Mouse (Mus musculus) C2C12 (cell line): ENCODE measurements at regions not wholly inside any gene's neighbourhood (a gene's known extent, or its start where the extent isn't known, plus 50 kb on each side); places are given as distances from the start of the nearest gene placed in this dataset.

Experiments
- H3K27me3 ChIP-seq: one replicate; pipeline ENCODE4 v1.6.1; 2011; ENCODE audit not compliant: control insufficient read depth, insufficient read depth, insufficient read length
- H3K36me3 ChIP-seq: one replicate; pipeline ENCODE4 v1.6.1; 2011; ENCODE audit not compliant: control insufficient read depth, insufficient read depth
- H3K4me3 ChIP-seq: one replicate; pipeline ENCODE4 v1.5.1; 2011; ENCODE audit warnings: mild to moderate bottlenecking, control low read depth; ENCODE audit not compliant: poor library complexity, insufficient read depth, severe bottlenecking
- H3K79me2 ChIP-seq: one replicate; pipeline ENCODE4 v1.6.1; 2011; ENCODE audit not compliant: control insufficient read depth, insufficient read depth
- H3K79me3 ChIP-seq: one replicate; pipeline ENCODE4 v1.6.1; 2011; ENCODE audit warnings: low read depth, control low read depth
- H3ac ChIP-seq: one replicate; pipeline ENCODE3; 2011; ENCODE audit warnings: low read depth; ENCODE audit not compliant: control insufficient read depth, insufficient read length
- CEBPB ChIP-seq: IDR thresholded peaks from one replicate; pipeline ENCODE4 v1.6.1; 2011; ENCODE audit warnings: low read depth, mild to moderate bottlenecking, control low read depth, moderate library complexity
- CTCF ChIP-seq: IDR thresholded peaks from one replicate; pipeline ENCODE4 v1.5.1; 2011; ENCODE audit not compliant: control insufficient read depth, insufficient read depth, insufficient read length
- FOSL1 ChIP-seq: IDR thresholded peaks from one replicate; pipeline ENCODE4 v1.8.0; 2011; ENCODE audit warnings: mild to moderate bottlenecking, low read length; ENCODE audit not compliant: poor library complexity, insufficient read depth, severe bottlenecking
- MAX ChIP-seq: IDR thresholded peaks from one replicate; pipeline ENCODE4 v1.6.1; 2011; ENCODE audit warnings: mild to moderate bottlenecking, control low read depth
- MYOD1 ChIP-seq: IDR thresholded peaks from one replicate; pipeline ENCODE4 v1.6.1; 2011; ENCODE audit warnings: low read depth; ENCODE audit not compliant: control insufficient read depth, insufficient read length
- MYOG ChIP-seq: IDR thresholded peaks from one replicate; pipeline ENCODE4 v1.6.1; 2011; ENCODE audit not compliant: control insufficient read depth, insufficient read length; ENCODE audit errors: extremely low read depth
- USF1 ChIP-seq: IDR thresholded peaks from one replicate; pipeline ENCODE4 v1.6.1; 2011; ENCODE audit warnings: low read depth, mild to moderate bottlenecking, control low read depth, moderate library complexity

DNA sequence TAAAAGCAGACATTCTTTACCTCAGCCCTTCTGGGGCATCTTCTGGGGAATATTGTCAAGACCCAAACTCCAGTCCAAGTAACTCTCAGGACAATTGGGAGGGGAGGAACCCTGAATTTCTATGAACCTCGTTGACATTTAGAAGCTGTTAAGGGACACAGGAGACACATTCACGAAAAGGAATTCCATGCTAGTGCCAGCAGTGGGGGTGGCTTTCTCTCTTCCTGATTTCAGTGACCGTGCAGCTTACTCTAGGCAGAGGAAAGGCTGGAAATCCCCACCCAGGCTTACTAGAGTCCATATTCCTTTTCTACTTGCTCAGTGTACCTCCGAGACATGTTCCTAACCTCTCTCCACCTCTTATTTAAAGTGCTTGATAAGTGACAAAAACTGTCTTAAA is 239.9 kb upstream of the Tgfbr2 start:
- H3K79me3 ChIP-seq, result no peaks in the 10 kb centered on the region
- no peaks in the 10 kb centered on the region for H3K27me3 ChIP-seq

GRCm38 (mm10) chr9:116411067-116411466 is 235.9 kb upstream of the Tgfbr2 start:
- no peaks in the 10 kb centered on the region for H3K27me3 ChIP-seq
- TF ChIP-seq FOSL1 (no peak), MYOD1 (no peak), CEBPB (no peak), CTCF (no peak), MAX (no peak), MYOG (no peak), USF1 (no peak)
- H3K79me3 ChIP-seq, result no peaks in the 10 kb centered on the region
- no peak overlapping the region for H3ac ChIP-seq
- no peaks in the 10 kb centered on the region for H3K79me2 ChIP-seq
- no peaks in the 10 kb centered on the region for H3K36me3 ChIP-seq
- no peak overlapping the region for H3K4me3 ChIP-seq

More for the DNA sequence above, 239.9 kb upstream of the Tgfbr2 start:
- Histone ChIP-seq H3K79me2 (no peaks in the 10 kb centered on the region), H3ac (no peak overlapping the region), H3K36me3 (no peaks in the 10 kb centered on the region), H3K4me3 (no peak overlapping the region)
- no peak for TF ChIP-seq CTCF
- TF ChIP-seq MAX, result no peak
- TF ChIP-seq FOSL1, result no peak
- TF ChIP-seq MYOG, result no peak
- no peak for TF ChIP-seq USF1
- no peak for TF ChIP-seq CEBPB
- no peak for TF ChIP-seq MYOD1

GRCm38 (mm10) chr9:116410461-116410860 is 235.3 kb upstream of the Tgfbr2 start:
- Histone ChIP-seq H3K27me3 (no peaks in the 10 kb centered on the region), H3K36me3 (no peaks in the 10 kb centered on the region), H3K79me2 (no peaks in the 10 kb centered on the region), H3K79me3 (no peaks in the 10 kb centered on the region), H3K4me3 (no peak overlapping the region), H3ac (no peak overlapping the region)
- TF ChIP-seq MYOG (no peak), MAX (no peak), USF1 (no peak), FOSL1 (no peak), CTCF (no peak), CEBPB (no peak), MYOD1 (no peak)

- H3K79me2 ChIP-seq, result no peaks in the 10 kb centered on the region
- H3K36me3 ChIP-seq, result no peaks in the 10 kb centered on the region
- H3K4me3 ChIP-seq, result no peak overlapping the region
- no peak overlapping the region for H3ac ChIP-seq
- no peak for TF ChIP-seq MYOG
- no peak for TF ChIP-seq MYOD1
- TF ChIP-seq CTCF, result no peak
- TF ChIP-seq USF1, result no peak
- no peak for TF ChIP-seq CEBPB
- TF ChIP-seq MAX, result no peak
- no peak for TF ChIP-seq FOSL1
- no peaks in the 10 kb centered on the region for H3K27me3 ChIP-seq
- no peaks in the 10 kb centered on the region for H3K79me3 ChIP-seq
These were observed 233.0 kb upstream of the Tgfbr2 start for GRCm38 (mm10) chr9:116408116-116408515.

GRCm38 (mm10) chr9:116405051-116405450 is 229.9 kb upstream of the Tgfbr2 start:
- Histone ChIP-seq H3K4me3 (no peak overlapping the region), H3K79me3 (no peaks in the 10 kb centered on the region), H3K79me2 (no peaks in the 10 kb centered on the region), H3ac (no peak overlapping the region), H3K27me3 (no peaks in the 10 kb centered on the region), H3K36me3 (no peaks in the 10 kb centered on the region)
- TF ChIP-seq MYOG, result no peak
- TF ChIP-seq USF1, result no peak
- no peak for TF ChIP-seq MAX
- no peak for TF ChIP-seq CEBPB
- no peak for TF ChIP-seq CTCF
- TF ChIP-seq FOSL1, result no peak
- no peak for TF ChIP-seq MYOD1

GRCm38 (mm10) chr9:116401821-116402220 is 226.7 kb upstream of the Tgfbr2 start:
- no peak for TF ChIP-seq USF1
- no peak for TF ChIP-seq CEBPB
- no peak for TF ChIP-seq MAX
- no peak for TF ChIP-seq MYOG
- TF ChIP-seq FOSL1, result no peak
- TF ChIP-seq MYOD1, result no peak
- TF ChIP-seq CTCF, result no peak
- Histone ChIP-seq H3K4me3 (no peak overlapping the region), H3K36me3 (no peaks in the 10 kb centered on the region)

More at GRCm38 (mm10) chr9:116401821-116402220, 226.7 kb upstream of the Tgfbr2 start:
- Histone ChIP-seq H3ac (no peak overlapping the region), H3K79me2 (no peaks in the 10 kb centered on the region), H3K79me3 (no peaks in the 10 kb centered on the region), H3K27me3 (no peaks in the 10 kb centered on the region)
